Mouse (Mus musculus): ENCODE data around the gene Sox2. TPM values are rescaled to one million over a fixed set of nuclear protein-coding genes. Genes with fewer than 3 reads are reported as not detected.

The Sox2 gene
- total and polyA plus RNA-seq, 3 experiments: not detected

DNA sequence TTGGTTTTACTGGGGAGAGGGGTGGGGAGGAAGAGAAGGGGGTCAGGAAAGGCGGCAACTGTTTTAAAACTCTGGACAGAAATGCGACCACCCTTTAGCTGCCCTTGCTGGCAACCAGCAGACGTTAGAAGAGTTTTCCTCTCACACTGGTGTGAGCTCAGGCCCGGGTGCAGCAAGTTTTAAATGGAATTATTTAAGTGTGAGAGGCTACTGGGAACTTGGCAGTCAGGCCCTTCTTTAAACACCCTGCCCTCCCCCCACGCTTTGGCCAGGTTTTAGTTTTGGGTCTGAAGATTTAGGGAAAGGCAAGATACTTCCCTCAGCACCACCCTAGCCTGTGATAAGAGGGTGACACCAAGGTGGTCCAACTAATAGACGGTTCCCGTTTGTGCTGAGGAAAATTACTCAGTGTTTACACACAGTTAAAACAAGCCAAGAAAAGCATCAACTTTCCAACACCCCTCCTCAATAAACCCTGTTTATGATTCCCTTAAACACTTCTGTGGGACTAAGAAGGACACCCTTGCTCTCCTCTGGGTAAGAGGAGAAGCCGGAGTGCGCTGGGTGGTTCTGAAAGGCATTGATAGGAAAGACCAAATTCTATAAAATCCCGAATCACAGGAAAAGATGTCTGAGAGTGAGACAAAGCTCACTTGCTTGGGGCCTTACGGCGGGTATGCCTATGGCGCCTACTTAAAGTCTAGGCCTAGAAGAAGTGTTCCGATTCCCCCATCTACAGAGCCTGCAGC, 10.5 kb downstream of the Sox2 start:
- Histone ChIP-seq H3K27me3 (ENCODE audit: control insufficient read depth in 1 of 2, insufficient read depth in 2 of 2, low read length in 2 of 2) (no peaks in the 10 kb centered on the region), H3K79me2 (ENCODE audit: control insufficient read depth, insufficient read depth, low read length, poor library complexity) (no peaks in the 10 kb centered on the region), H3K27ac (ENCODE audit: control insufficient read depth, low read depth, low read length) (no peak overlapping the region), H3K9me3 (replicated peaks; ENCODE audit: insufficient read depth, low read length) (no peaks in the 10 kb centered on the region), H3K4me1 (ENCODE audit: control insufficient read depth in 1 of 2, insufficient read depth in 2 of 2, low read length in 2 of 2) (no peaks in the 10 kb centered on the region), H3K36me3 (ENCODE audit: control insufficient read depth in 1 of 2, insufficient read depth in 2 of 2, low read length in 2 of 2) (no peaks in the 10 kb centered on the region), H3K9ac (ENCODE audit: control insufficient read depth, low read depth, low read length, poor library complexity, severe bottlenecking) (no peak overlapping the region), H3K4me3 (ENCODE audit: control insufficient read depth in 1 of 2, insufficient read depth in 1 of 2, low read depth in 2 of 2, low read length in 2 of 2) (no peak overlapping the region)
- DNase-seq (ENCODE audit: low read depth, low spot score): no peak
- TF ChIP-seq TBP (IDR thresholded peaks at IDR 0.05; ENCODE audit: low read depth, low read length) (no peak), MYC (IDR thresholded peaks at IDR 0.05; ENCODE audit: low read depth, low read length) (no peak), RCOR1 (IDR thresholded peaks at IDR 0.05; ENCODE audit: low read depth, low read length) (no peak), POLR2AphosphoS5 (IDR thresholded peaks at IDR 0.05; ENCODE audit: borderline replicate concordance, low read depth, low read length) (no peak), MAZ (IDR thresholded peaks at IDR 0.05; ENCODE audit: low read depth, low read length) (no peak), CTCF (IDR thresholded peaks at IDR 0.05 in 2 of 3, conservative IDR thresholded peaks at IDR 0.05 in 1 of 3; ENCODE audit: control insufficient read depth in 1 of 3, insufficient read depth in 1 of 3, low read depth in 2 of 3, low read length in 3 of 3, poor library complexity in 1 of 3, severe bottlenecking in 1 of 3) (no peak), ETS1 (IDR thresholded peaks at IDR 0.05; ENCODE audit: low read depth, low read length) (no peak), MXI1 (IDR thresholded peaks at IDR 0.05; ENCODE audit: low read depth, low read length) (no peak), USF1 (IDR thresholded peaks at IDR 0.05; ENCODE audit: low read depth, low read length) (no peak), NELFE (IDR thresholded peaks at IDR 0.05; ENCODE audit: low read depth, low read length) (no peak), GATA1 (IDR thresholded peaks at IDR 0.05; ENCODE audit: low read depth, low read length) (no peak), ZMIZ1 (IDR thresholded peaks at IDR 0.05; ENCODE audit: low read depth, low read length) (no peak), MEF2A (IDR thresholded peaks at IDR 0.05; ENCODE audit: extremely low read depth, insufficient replicate concordance, low read depth, low read length, poor library complexity, severe bottlenecking) (no peak), ELF1 (IDR thresholded peaks at IDR 0.05; ENCODE audit: low read depth, low read length) (no peak), SMC3 (IDR thresholded peaks at IDR 0.05; ENCODE audit: low read depth, low read length) (no peak), ZKSCAN1 (IDR thresholded peaks at IDR 0.05; ENCODE audit: low read depth, low read length) (no peak)

DNA sequence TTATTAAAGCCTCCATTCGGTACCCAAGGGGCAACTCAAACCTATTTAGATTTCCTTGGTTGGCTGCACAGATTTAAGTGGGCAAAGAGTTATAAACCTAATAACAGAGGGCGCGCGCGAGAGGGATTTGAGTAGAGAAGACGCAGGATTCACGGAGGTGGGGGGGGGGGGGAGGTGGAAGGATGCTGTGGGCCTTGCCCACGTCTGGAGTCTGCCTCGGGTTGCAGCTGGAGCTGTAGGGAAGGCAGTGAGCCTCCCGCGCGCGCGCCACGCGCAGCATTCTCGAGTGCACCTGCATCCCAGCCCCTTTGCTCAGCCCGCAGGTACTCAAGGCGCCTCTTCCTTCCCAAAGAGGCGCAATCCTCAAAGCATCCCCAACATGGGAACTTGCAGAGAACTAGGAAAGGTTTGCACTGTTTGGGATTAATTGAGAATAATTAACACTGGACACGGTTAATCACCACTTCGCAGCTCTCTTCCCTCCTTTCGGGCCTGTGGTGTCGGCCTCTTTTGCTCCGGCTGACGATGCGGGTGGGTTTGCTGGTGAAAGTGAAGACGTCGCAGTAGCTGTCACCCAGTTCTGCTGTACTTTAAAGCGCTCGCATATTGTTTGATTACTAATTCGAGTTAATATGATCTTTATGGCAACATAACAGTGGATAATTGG, 11.3 kb downstream of the Sox2 start:
- no peak for DNase-seq (ENCODE audit: low read depth, low spot score)
- H3K27me3 ChIP-seq (ENCODE audit: control insufficient read depth in 1 of 2, insufficient read depth in 2 of 2, low read length in 2 of 2): no peaks in the 10 kb centered on the region
- H3K27ac ChIP-seq (ENCODE audit: control insufficient read depth, low read depth, low read length): no peak overlapping the region
- H3K4me1 ChIP-seq (ENCODE audit: control insufficient read depth in 1 of 2, insufficient read depth in 2 of 2, low read length in 2 of 2): no peaks in the 10 kb centered on the region
- H3K9ac ChIP-seq (ENCODE audit: control insufficient read depth, low read depth, low read length, poor library complexity, severe bottlenecking): no peak overlapping the region
- H3K36me3 ChIP-seq (ENCODE audit: control insufficient read depth in 1 of 2, insufficient read depth in 2 of 2, low read length in 2 of 2): no peaks in the 10 kb centered on the region
- H3K79me2 ChIP-seq (ENCODE audit: control insufficient read depth, insufficient read depth, low read length, poor library complexity): no peaks in the 10 kb centered on the region
- H3K4me3 ChIP-seq (ENCODE audit: control insufficient read depth in 1 of 2, insufficient read depth in 1 of 2, low read depth in 2 of 2, low read length in 2 of 2): no peak overlapping the region
- H3K9me3 ChIP-seq (replicated peaks; ENCODE audit: insufficient read depth, low read length): no peaks in the 10 kb centered on the region
- TF ChIP-seq GABPA (IDR thresholded peaks at IDR 0.05; ENCODE audit: low read depth, low read length): no peak
- no peak for TF ChIP-seq MYB (IDR thresholded peaks at IDR 0.05; ENCODE audit: low read depth, low read length)
- no peak for TF ChIP-seq POLR2AphosphoS2 (IDR thresholded peaks at IDR 0.05; ENCODE audit: low read length)
- no peak for TF ChIP-seq RCOR1 (IDR thresholded peaks at IDR 0.05; ENCODE audit: low read depth, low read length)
- no peak for TF ChIP-seq ZKSCAN1 (IDR thresholded peaks at IDR 0.05; ENCODE audit: low read depth, low read length)
- no peak for TF ChIP-seq BHLHE40 (IDR thresholded peaks at IDR 0.05; ENCODE audit: borderline replicate concordance, low read depth, low read length)
- no peak for TF ChIP-seq CTCF (IDR thresholded peaks at IDR 0.05 in 2 of 3, conservative IDR thresholded peaks at IDR 0.05 in 1 of 3; ENCODE audit: control insufficient read depth in 1 of 3, insufficient read depth in 1 of 3, low read depth in 2 of 3, low read length in 3 of 3, poor library complexity in 1 of 3, severe bottlenecking in 1 of 3)
- no peak for TF ChIP-seq MXI1 (IDR thresholded peaks at IDR 0.05; ENCODE audit: low read depth, low read length)
- no peak for TF ChIP-seq POLR2AphosphoS5 (IDR thresholded peaks at IDR 0.05; ENCODE audit: borderline replicate concordance, low read depth, low read length)
- no peak for TF ChIP-seq USF2 (IDR thresholded peaks at IDR 0.05; ENCODE audit: borderline replicate concordance in 1 of 2, insufficient read depth in 1 of 2, low read depth in 1 of 2, low read length in 2 of 2)
- no peak for TF ChIP-seq HCFC1 (IDR thresholded peaks at IDR 0.05; ENCODE audit: low read depth, low read length)
- no peak for TF ChIP-seq ZC3H11A (IDR thresholded peaks at IDR 0.05; ENCODE audit: low read depth, low read length)
- TF ChIP-seq TAL1 (IDR thresholded peaks at IDR 0.05; ENCODE audit: low read length): no peak

Data from MEL (cell line).